Mouse (Mus musculus) heart, embryonic 14.5 days (tissue): ENCODE measurements around the gene Hoxd9. TPM values are rescaled to one million over a fixed set of nuclear protein-coding genes. Genes with fewer than 3 reads are reported as not detected.

Source experiments
- ATAC-seq: fragments of 200-750 bp; cut with Nextera tagmentation; 2 replicates; pipeline ENCODE4 v1.8.0; 2017; ENCODE audit warnings: low read depth, moderate TSS enrichment; ENCODE audit not compliant: insufficient number of reproducible peaks, insufficient read depth, low FRiP score
- H3K27ac ChIP-seq, 2 experiments: fragments of 200-500 bp in 1 of 2; fragments of 300-500 bp in 1 of 2; sonication (generic) in 1 of 2; replicated peaks in 1 of 2; 2 replicates each; pipeline ENCODE4 v1.5.1; 2012 to 2014; ENCODE audit warnings: low read depth in 2 of 2, low read length in 2 of 2, control low read depth in 1 of 2, mild to moderate bottlenecking in 1 of 2, mixed read lengths in 1 of 2; ENCODE audit not compliant: control insufficient read depth in 1 of 2, insufficient read depth in 1 of 2
- H3K27me3 ChIP-seq: fragments of 300-500 bp; sonication (generic); 2 replicates; pipeline ENCODE4 v1.6.1; 2014; ENCODE audit warnings: mild to moderate bottlenecking, low read length, control low read depth; ENCODE audit not compliant: control insufficient read depth, insufficient read depth
- H3K36me3 ChIP-seq: fragments of 300-500 bp; sonication (generic); 2 replicates; pipeline ENCODE4 v1.6.1; 2014; ENCODE audit warnings: mild to moderate bottlenecking, control low read depth, low read length, mixed read lengths; ENCODE audit not compliant: control insufficient read depth, insufficient read depth
- H3K4me1 ChIP-seq, 2 experiments: fragments of 200-500 bp in 1 of 2; fragments of 300-500 bp in 1 of 2; sonication (generic) in 1 of 2; 2 replicates each; pipeline ENCODE4 v1.6.1; 2012 to 2014; ENCODE audit warnings: low read length in 2 of 2, control low read depth in 1 of 2, mixed read lengths in 1 of 2; ENCODE audit not compliant: control insufficient read depth in 2 of 2, insufficient read depth in 2 of 2
- H3K4me2 ChIP-seq: fragments of 300-500 bp; sonication (generic); 2 replicates; pipeline ENCODE4 v1.6.1; 2014; ENCODE audit warnings: mild to moderate bottlenecking, low read length
- H3K4me3 ChIP-seq, 2 experiments: fragments of 200-500 bp in 1 of 2; fragments of 300-500 bp in 1 of 2; sonication (generic) in 1 of 2; 2 replicates each; pipeline ENCODE4 v1.5.1; 2012 to 2014; ENCODE audit warnings: low read length in 2 of 2, mild to moderate bottlenecking in 2 of 2, control low read depth in 1 of 2, low read depth in 1 of 2, moderate library complexity in 1 of 2; ENCODE audit not compliant: control insufficient read depth in 1 of 2, insufficient read depth in 1 of 2
- H3K9ac ChIP-seq: fragments of 300-500 bp; sonication (generic); 2 replicates; pipeline ENCODE4 v1.6.1; 2014; ENCODE audit warnings: mild to moderate bottlenecking, low read length
- H3K9me3 ChIP-seq: fragments of 300-500 bp; sonication (generic); 2 replicates; pipeline ENCODE4 v1.6.1; 2016; ENCODE audit warnings: low read length, control low read depth; ENCODE audit not compliant: control insufficient read depth
- WGBS: fragments of 180-500 bp; shearing (Covaris S2); extraction: QIAGEN DNeasy Blood & Tissue Kit; methylation state at CpG from one replicate; pipeline ENCODE4 v1.1.7; 2014; 5-methylcytosine and 5-hydroxymethylcytosine counted together
- polyA plus RNA-seq: library from polyadenylated mRNA; unstranded; fragments of >200 nt; fragmentation: Nextera tagmentation; extraction: Ambion mirVana; gene quantifications from 2 replicates; pipeline ENCODE4 v1.2.1, GENCODE M21; 2014

The Hoxd9 gene
- polyA plus RNA-seq, 1 experiment from 2014 or later: 0.22 TPM

- H3K9me3 ChIP-seq: no peaks in the 10 kb centered on the region
- WGBS: 1% methylated on average over 32 of the region's 52 CpGs
- H3K27ac ChIP-seq: no peak within 1 kb of the TSS
- no peaks in the 10 kb centered on the region for H3K36me3 ChIP-seq
- peak within 1 kb of the TSS; percentile 41 to 43 for H3K4me3 ChIP-seq
- ATAC-seq: no peak
- peak within 1 kb of the TSS; percentile 41 for H3K9ac ChIP-seq
- peaks cover 0 to 13% of the 10 kb centered on the region in 2 experiments; a peak in 2 of 4 replicates for H3K4me1 ChIP-seq
- peaks cover 98% of the 10 kb centered on the region for H3K27me3 ChIP-seq
- H3K4me2 ChIP-seq: peak within 1 kb of the TSS; percentile 66
Measured at GRCm38 (mm10) chr2:74704393-74704998, 7.0 kb downstream of the Hoxd9 start, which contains the start of gene Hoxd8. Gene Hoxd8 (plus strand): TSS chr2:74704615.

- Histone ChIP-seq H3K9ac (peak overlapping the region; percentile 41), H3K27ac (no peak overlapping the region)
- no peak; the same call in 1 of the 2 replicates for ATAC-seq
Measured at GRCm38 (mm10) chr2:74704999-74705466, 7.5 kb downstream of the Hoxd9 start.

GRCm38 (mm10) chr2:74705467-74706089 lies 8.1 kb downstream of the Hoxd9 start:
- Histone ChIP-seq H3K9me3 (no peaks in the 10 kb centered on the region), H3K9ac (peak overlapping the region; percentile 41), H3K27ac (no peak overlapping the region), H3K4me1 (peaks cover 0 to 13% of the 10 kb centered on the region in 2 experiments; a peak in 2 of 4 replicates), H3K4me2 (peak overlapping the region; percentile 66), H3K36me3 (no peaks in the 10 kb centered on the region), H3K27me3 (peaks cover 98% of the 10 kb centered on the region), H3K4me3 (peak overlapping the region; percentile 41 to 43)
- WGBS: 0% methylated on average over 64 of the region's 85 CpGs
- no peak for ATAC-seq

More at GRCm38 (mm10) chr2:74704999-74705466, 7.5 kb downstream of the Hoxd9 start:
- H3K27me3 ChIP-seq: peaks cover 98% of the 10 kb centered on the region
- under 1% methylated on average over 50 of the region's 66 CpGs for WGBS
- H3K4me3 ChIP-seq: peak overlapping the region; percentile 41 to 43
- H3K4me2 ChIP-seq: peak overlapping the region; percentile 66
- peaks cover 0 to 13% of the 10 kb centered on the region in 2 experiments; a peak in 2 of 4 replicates for H3K4me1 ChIP-seq
- H3K9me3 ChIP-seq: no peaks in the 10 kb centered on the region
- no peaks in the 10 kb centered on the region for H3K36me3 ChIP-seq

- Histone ChIP-seq H3K4me3 (no peak overlapping the region), H3K9ac (no peak overlapping the region)
- ATAC-seq: no peak
Measured at GRCm38 (mm10) chr2:74706393-74706960, 8.9 kb downstream of the Hoxd9 start.

GRCm38 (mm10) chr2:74707599-74707998 lies 10.1 kb downstream of the Hoxd9 start:
- Histone ChIP-seq H3K4me1 (peaks cover 3 to 21% of the 10 kb centered on the region in 2 experiments; a peak in 3 of 4 replicates), H3K4me3 (no peak overlapping the region), H3K9me3 (no peaks in the 10 kb centered on the region), H3K4me2 (no peak overlapping the region), H3K36me3 (no peaks in the 10 kb centered on the region), H3K9ac (no peak overlapping the region), H3K27me3 (peaks cover 99% of the 10 kb centered on the region), H3K27ac (no peak overlapping the region)
- ATAC-seq: no peak
- WGBS: 19% methylated on average over 7 of the region's 7 CpGs

More at GRCm38 (mm10) chr2:74706393-74706960, 8.9 kb downstream of the Hoxd9 start:
- Histone ChIP-seq H3K27me3 (peaks cover 98% of the 10 kb centered on the region), H3K9me3 (no peaks in the 10 kb centered on the region), H3K4me1 (peaks cover 0 to 13% of the 10 kb centered on the region in 2 experiments; a peak in 2 of 4 replicates), H3K36me3 (no peaks in the 10 kb centered on the region), H3K27ac (no peak overlapping the region), H3K4me2 (no peak overlapping the region)
- WGBS: 6% methylated on average over 13 of the region's 13 CpGs

- Histone ChIP-seq H3K9me3 (no peaks in the 10 kb centered on the region), H3K4me2 (no peak overlapping the region), H3K9ac (no peak overlapping the region), H3K27me3 (peaks cover 99% of the 10 kb centered on the region), H3K4me1 (peaks cover 3 to 21% of the 10 kb centered on the region in 2 experiments; a peak in 3 of 4 replicates), H3K27ac (no peak overlapping the region), H3K36me3 (no peaks in the 10 kb centered on the region), H3K4me3 (no peak overlapping the region)
- 7% methylated on average over 4 of the region's 4 CpGs for WGBS
- no peak for ATAC-seq
Measured at GRCm38 (mm10) chr2:74708676-74709075, 11.1 kb downstream of the Hoxd9 start.

- H3K4me3 ChIP-seq: no peak overlapping the region
- WGBS: 11% methylated on average over 5 of the region's 5 CpGs
- no peaks in the 10 kb centered on the region for H3K36me3 ChIP-seq
- H3K9me3 ChIP-seq: no peaks in the 10 kb centered on the region
- no peak for ATAC-seq
- H3K4me1 ChIP-seq: peaks cover 3 to 18% of the 10 kb centered on the region in 2 experiments; a peak in 3 of 4 replicates
- H3K4me2 ChIP-seq: no peak overlapping the region
- peaks cover 99% of the 10 kb centered on the region for H3K27me3 ChIP-seq
- H3K27ac ChIP-seq: no peak overlapping the region
- H3K9ac ChIP-seq: no peak overlapping the region
Measured at GRCm38 (mm10) chr2:74709465-74710419, 12.2 kb downstream of the Hoxd9 start.
